Mouse (Mus musculus) hindlimb bud, embryonic 11.5 days (tissue): Measurements from ENCODE around the gene Tex14.

Experiments
- DNase-seq: peaks from one replicate; pipeline ENCODE4 v3.0.0-alpha.2; 2012; ENCODE audit warnings: low read depth, low spot score; ENCODE audit errors: extremely low spot score

Tex14 gene

GRCm38 (mm10) chr11:87566501-87566900 is 161.6 kb downstream of the Tex14 start, which contains the start of gene Gm11492:
Gene Gm11492, plus strand, starts transcription at chr11:87566653.
- DNase-seq, result no peak

DNA sequence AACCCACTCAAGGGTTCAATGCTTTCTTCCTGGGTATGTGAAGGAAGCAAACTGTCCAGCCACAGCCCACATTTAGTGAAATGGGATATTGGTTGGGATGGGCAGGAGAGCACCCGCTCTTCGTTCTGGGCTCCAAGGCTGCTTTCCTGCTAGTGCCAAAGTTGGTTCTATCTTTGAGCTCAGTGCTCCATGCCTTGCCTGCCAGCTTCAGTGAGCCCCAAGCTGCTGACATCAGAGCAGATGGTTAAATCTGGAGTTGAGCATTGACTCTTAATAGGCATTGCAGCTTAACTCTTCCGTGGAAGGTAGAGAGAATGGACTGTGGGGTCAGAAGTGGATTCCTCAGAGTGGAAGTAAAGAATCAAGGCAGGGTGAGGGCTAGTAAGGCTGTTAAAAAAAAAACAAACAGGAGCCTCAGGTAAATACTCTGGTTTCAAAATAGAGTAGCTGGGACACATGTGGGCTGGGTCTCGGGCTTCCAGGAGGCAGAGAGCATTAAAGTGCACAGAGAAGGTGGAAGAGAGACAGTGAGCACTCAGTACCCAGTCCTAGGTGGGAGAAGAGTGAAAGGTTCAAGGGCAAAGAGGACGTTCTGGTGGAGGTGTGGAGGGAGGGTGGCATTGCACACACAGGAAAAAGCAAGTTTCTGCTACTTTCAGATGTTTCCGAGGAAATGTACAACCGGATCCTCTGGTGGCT is 163.5 kb downstream of the Tex14 start, which contains the start of gene Sept4:
Gene Sept4 (plus strand): TSS at position 649 of the 699 bp plus-strand sequence.
- no peak for DNase-seq

DNA sequence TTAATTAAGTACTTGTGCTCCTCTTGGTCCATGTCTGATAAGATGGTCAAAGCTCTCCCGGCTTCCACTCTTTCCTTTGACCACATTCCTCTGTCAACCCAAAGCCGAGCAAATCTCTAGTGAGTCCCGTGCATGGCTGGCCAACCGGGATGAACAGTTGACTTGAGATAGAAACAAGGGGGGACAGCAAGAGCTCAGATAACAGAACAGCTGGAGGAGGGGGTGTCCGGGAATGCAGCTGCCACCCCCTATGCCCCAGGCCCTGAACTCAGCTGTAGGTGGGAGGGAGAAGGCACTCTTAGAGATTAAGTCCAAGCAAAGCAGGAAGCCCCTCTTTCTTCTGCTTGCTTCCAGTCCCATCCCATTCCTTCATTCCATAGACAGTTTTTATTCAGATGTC is 165.9 kb downstream of the Tex14 start:
- no peak for DNase-seq

- no peak for DNase-seq
These were observed 166.6 kb downstream of the Tex14 start for GRCm38 (mm10) chr11:87571361-87571950.

DNA sequence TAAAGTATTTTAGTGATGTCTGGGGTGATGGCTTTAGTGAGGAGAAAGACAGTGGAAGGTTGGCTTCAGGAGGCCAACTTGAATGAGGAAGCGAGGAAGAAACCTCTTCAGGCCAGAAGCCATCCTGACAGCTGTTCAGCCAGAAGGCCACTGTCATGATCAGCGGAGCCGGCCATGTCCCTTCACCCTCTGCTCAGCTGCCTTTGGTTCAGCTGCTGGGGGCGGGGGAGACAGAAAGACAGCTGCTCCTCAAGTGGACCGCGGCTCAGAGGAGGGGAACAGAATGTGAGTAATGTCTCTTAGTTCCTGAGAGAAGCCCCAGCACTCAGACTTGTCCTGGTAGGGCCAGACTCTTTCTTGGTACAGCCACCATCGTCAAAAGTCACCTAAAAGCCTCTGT is 168.9 kb downstream of the Tex14 start:
- DNase-seq, result no peak

DNA sequence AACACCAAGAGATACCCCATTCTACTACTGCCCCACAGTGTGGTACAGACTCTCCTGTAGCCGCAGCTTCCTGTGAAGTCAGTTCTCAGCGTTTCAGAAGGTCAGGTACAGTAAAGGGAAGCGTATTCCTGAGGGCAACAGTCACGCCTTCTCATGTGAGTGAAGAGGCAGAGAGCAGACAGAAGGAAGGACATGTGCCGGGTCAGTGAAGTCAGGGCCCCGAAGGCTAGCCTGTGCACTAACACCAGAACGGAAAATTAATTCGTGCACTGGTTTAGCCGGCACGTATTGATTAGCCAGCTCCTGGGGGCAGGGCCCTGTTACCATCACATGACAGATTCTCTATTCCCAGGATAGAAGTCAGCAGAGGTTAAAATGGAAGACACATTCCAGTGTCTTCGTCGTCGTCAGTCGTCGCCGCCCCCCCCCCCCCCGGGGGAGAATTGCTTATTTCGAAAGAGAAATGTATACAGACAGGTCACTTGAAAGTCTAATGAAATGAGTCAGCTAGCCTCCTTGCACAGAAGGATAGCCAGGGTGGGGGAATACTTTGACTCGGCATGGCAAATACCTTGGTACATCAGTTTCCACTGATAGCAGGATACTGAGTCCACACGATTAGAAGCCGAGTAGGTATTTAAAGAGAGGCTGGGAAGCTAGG is 169.8 kb downstream of the Tex14 start:
- DNase-seq, result no peak

GRCm38 (mm10) chr11:87577601-87578248 is 172.9 kb downstream of the Tex14 start:
- no peak for DNase-seq

- no peak for DNase-seq
These were observed 173.5 kb downstream of the Tex14 start for GRCm38 (mm10) chr11:87578249-87578962.

GRCm38 (mm10) chr11:87578963-87579601 is 174.2 kb downstream of the Tex14 start:
- no peak for DNase-seq

GRCm38 (mm10) chr11:87579713-87580112 is 174.8 kb downstream of the Tex14 start:
- no peak for DNase-seq

DNA sequence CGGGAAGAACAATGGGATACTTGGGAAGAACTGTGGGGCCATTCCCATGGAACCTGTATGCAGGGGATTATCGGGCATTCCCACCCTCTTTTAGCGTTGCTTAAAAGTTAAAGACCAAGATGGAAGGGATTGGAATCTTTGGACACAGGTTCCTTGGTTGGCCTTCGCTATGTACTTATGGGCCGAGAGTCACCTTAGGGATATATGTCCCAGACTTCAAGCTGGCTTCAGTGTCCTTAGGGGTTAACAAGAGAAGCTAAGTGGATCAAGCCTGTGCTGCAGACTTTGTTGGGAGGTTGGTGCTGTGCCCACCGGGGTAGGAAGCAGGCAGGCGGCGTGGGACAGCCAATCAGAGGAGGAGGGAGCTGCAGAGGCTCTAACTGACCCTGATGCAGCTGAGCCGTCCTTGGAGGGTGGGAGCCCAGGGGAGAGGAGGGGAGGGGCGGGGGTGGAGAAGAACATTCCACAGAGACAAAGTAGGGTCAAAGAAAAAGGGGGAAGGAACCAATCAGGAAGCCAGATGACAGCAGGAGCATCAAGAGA is 175.7 kb downstream of the Tex14 start:
- no peak for DNase-seq

DNA sequence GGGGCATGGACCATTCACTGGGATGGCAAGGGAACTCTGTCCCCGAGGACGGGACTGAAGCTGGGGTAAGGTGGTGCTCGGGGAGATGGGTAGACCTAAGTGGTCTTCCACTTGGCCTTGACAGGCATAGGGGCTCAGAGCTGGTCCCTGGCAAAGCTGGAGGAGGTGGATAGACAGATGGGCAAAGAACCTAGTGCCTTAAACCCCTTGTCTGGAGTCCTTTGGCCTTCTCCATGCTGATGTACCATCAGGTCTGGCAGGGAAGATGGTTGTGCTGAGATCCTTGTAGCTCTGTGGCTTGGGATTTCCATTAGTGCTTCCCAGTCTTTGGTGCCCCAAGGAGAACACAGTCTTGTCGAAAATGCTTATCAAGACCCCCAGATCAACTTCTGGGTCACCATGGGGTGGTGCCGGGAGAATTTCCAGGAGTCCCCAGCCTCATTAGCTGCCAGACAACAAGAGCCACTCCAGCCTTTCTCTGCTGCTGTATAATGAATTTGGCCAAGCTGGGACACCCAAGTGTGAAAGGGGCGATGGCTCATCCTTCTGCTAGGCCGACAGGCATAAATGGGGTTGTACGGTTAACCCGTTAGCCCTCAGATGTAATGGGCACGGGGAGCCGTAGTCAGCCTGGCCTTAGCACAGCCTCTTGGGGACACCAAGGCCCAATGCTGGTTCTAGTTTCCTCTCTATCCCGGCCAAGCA is 176.4 kb downstream of the Tex14 start:
- DNase-seq, result no peak

GRCm38 (mm10) chr11:87581933-87582710 is 177.3 kb downstream of the Tex14 start:
- DNase-seq, result no peak

DNA sequence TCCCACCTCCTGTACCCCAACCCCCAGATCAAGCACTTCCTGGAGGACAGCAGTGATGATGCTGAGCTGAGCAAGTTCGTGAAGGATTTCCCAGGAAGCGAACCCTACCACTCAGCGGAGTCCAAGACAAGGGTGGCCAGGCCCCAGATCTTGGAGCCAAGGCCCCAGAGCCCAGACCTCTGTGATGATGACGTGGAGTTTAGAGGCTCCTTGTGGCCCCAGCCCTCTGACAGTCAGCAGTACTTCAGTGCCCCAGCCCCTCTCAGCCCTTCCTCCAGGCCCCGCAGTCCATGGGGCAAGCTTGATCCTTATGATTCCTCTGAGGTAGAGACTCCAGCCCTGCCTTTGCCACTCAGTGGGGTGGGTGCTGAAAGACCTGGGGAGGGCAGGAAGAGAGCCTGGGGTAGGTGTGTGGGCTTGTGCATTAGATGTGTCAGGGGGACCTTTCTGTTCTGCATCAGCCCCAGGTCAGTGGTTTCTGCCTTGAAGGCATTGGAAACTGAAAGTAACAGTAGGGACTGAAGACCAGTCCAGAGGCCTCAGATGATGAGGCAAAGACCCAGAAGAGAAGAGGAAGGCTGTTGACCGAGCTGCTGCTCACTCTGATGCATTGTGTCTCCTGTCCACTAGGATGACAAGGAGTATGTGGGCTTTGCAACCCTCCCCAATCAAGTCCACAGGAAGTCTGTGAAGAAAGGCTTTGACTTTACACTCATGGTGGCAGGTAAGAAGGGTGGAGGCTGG is 178.6 kb downstream of the Tex14 start:
- no peak for DNase-seq

DNA sequence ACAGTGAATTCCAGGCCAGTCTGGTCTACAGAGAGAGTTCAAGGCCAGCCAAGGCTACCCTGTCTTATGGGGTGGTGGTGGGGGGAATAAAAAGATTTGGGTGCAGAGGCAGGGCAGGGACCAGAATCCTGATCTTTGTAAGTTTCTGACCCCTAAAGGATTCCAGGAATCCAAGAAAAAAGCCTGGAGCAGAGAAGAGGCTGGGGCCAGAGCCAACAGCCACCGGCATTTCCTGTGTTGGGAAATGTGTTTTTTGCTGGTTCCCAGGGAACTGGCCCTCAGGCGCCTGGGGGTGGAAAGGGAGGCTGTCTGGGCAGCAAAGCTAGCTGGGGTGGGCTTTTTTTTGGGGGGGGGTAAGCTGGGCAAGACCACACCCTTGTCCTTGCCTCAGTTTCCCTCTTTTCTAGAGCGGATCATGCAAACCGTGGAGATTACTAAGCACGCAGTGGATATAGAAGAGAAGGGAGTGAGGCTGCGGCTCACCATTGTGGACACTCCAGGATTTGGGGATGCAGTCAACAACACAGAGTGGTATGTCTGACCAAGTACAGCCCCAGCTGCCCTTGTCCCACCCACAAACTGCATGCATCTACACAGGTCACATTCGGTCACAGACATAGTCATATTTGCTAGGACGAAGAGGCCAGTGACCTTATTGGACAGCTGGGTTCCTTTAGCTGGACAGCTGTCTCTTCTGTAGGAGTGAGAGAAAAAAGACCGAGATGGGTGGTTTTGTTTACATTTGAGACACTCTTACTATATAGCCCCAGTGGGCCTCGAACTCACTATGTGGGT is 180.0 kb downstream of the Tex14 start:
- DNase-seq, result no peak

DNA sequence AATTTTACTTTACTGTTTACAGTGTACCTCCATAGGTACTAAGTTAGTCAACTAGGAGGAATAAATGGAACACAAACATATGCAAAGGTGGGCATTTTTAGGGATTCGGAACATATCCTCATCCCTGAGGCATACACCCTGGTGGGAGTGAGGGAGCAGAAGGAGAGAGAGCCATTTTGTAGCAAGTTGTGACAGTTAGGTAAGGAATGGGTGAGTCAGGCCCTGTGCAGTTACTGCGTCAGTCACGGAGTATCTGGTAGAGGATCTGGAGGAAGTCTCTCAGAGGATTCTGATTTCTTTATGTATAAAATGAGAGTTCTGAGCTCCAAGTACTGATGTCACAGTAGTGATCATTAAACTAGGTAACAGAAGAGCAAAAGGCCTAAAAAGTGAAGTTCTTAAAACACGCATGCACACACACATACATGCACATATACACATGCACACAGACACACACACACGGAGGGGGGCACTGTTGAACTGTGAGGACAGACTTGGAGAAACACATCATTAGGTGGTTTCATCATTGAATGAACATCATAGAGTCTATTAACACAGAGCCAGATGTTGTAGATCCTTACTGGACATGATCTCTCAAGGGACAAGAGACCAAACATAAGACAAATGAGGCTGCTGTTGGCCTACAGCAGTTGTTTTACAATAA is 182.5 kb downstream of the Tex14 start:
- DNase-seq, result no peak

DNA sequence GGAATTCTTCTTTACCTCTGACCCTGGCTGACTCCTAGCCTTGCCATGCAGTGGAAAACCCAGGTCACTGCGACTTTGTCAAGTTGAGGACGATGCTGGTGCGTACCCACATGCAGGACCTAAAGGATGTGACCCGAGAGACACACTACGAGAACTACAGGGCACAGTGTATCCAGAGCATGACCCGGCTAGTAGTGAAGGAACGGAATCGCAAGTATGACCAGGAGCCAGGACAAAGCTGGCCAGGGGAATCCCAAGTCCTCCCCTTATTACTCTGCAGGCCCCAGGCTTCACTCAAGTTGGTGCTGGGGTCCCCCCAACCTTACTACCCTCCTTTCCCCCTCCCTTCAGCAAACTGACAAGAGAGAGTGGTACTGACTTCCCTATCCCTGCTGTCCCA is 184.7 kb downstream of the Tex14 start:
- no peak for DNase-seq
